Mouse (Mus musculus): ENCODE data around the gene Scaf1. TPM values are rescaled to one million over a fixed set of nuclear protein-coding genes. Genes with fewer than 3 reads are reported as not detected.
"Not testable (repeated sequence)": the region's sequence is repeated elsewhere in the genome, so short reads cannot be mapped to it uniquely, and the experiment has no call there.

Gene Scaf1
- polyA plus RNA-seq, 3 experiments from 2014 or later = 7.4 to 8.9 (median 8.7) TPM

DNA sequence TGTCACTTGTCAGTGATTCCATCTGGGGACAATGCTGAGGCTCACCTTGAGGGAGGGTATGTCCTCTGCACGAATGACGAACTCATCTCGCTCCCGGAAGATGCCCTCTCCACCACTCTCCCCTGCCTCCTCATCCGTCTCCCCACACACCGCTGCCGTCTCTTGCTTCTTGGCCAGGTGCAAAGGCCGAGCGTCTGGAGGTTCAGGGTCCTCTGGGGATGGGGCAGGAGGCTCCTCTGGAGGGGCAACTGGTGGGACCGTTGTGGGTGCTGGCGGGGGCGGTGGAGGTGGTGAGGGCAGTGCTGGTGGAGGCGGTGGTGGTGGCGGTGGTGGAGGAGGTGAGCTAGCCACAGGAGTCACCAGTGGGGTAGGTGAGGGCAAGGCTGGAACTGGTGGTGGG lies 27.1 kb upstream of the Scaf1 start:
- no peak for ATAC-seq

DNA sequence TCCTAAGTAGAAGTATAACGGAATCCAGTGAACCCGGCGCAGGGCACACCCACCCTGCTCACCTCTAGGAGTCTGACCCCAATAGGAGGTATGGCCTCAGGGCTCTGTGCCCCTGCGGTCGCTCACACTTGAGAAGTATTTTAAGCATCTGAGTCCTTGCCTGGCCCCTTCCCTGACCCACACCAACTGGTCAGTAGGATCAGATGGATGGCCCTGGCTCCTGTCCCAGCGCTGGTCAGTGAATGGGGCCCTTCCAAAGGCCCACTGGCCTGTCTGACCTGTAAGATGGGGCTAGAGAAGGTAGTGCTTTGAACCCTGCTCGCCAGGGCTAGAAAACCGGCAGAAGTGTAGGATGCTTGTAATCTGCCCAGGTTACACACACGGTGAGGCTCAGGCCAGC lies 24.7 kb upstream of the Scaf1 start:
- ATAC-seq = no peak

DNA sequence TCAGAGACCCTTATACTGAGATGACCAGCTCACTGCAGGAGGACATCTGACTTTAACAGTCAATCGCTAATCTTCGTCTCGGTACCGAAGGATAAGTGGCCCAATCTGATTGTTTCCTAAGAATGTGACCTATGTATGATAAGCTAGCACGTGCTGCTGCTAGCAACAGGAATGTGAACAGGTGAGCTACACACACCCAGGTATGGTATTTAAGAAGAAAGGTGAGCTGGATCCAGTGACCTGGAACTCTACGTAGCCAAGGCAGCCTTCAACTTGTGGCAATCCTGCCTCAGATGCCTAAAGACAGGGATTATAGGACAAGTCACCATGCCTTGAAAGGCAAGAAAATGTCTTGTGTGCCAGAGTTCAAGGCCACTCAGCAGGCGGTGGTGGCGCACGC lies 22.2 kb upstream of the Scaf1 start:
- ATAC-seq = no peak

DNA sequence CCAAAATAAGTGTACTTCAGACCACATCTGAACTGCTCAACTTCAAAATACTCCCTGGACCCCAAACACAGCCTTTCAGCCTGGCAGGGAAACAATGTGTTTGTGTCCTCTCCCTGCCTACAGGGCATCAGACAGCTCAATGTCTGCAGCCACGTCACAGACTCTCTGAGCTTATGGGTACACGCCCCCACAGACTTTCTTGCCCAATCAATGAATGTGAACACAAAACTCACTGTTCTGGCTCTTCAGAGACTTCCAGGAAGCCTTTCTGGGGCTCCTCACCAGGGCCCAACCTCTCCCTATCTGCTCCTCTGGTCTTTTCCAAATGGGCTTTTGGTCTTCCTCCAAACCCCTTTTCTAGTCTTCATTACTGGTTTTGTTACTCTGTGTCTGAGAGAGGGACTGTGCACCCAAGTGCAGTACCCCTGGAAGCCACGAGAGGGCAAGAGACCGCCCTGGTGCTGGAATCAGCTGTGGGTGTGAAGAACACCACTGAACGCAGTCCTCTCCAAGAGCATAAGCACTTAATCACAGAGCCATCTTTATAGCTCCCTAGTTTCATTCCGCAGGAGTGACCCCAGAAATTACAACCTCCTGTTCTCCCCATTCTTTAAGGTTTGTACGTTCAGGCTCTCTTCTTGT lies 21.7 kb upstream of the Scaf1 start:
- peak; percentile 72 for ATAC-seq

DNA sequence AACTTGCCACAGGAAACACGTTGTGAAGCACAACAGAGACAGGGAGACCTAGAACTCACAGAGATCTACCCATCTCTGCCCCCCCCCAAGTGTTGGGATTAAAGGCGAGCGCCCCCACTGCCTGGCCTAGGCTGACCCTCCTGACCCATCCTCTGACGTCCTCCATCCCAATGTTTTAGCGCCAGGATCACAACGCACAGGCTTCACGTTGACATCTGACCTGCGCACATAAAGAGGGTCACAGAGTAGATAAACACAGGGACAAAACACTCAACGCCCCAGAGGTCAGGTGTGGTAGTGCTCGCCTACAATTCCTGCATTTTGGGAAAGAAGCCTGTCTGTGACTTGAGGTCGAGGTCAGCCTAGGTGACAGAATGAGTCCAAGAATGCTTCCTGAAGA lies 20.5 kb upstream of the Scaf1 start:
- ATAC-seq = no peak

DNA sequence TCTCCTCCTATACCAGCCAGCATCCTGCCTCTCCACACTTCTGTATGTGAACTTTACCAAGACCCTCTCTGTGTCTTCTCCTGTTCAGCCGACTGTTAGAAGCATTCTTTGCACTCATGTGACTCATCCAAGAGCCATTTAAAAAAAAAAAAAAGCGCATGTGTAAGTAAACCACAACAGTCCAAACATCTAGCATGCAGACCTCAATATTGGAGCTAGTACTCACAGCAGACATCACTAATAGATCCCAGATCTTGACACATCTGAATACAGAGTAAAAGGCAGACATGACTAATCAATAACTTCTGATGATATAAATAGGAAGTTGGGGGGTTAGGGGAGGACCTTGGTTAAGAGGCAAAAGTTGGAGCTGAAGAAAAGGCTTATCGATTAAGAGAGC lies 19.5 kb upstream of the Scaf1 start:
- no peak for ATAC-seq

DNA sequence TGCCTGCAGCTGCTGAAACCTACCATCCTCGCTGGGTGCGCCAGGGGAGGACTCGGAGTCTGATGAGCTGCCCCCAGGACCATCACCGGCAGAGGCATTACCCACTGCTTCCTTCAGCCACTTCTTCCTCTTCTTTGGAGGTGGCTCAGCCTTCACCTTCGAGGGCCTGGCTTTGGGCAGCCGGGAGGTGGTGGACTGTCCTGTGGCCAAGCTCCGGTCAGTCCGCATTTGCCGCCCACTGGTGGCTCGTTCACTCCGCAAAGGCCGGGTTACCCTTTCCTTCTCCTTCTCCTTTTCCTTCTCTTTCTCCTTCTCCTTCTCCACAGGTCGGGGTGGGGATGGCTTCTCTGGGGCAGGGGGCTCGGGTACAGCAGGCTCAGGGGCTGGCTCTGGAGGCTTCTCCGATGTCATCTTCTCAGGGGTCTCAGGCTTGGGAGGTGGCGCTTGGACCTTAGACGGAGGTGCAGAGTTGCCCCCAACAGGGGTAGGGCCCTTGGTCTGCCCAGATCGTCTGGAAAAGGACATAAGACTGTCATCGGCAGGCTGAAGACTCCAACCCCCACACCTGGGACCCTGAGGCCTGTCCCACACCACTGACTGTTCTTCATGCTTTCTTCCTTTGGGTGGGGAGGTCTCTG lies 17.7 kb upstream of the Scaf1 start:
- no peak for ATAC-seq

DNA sequence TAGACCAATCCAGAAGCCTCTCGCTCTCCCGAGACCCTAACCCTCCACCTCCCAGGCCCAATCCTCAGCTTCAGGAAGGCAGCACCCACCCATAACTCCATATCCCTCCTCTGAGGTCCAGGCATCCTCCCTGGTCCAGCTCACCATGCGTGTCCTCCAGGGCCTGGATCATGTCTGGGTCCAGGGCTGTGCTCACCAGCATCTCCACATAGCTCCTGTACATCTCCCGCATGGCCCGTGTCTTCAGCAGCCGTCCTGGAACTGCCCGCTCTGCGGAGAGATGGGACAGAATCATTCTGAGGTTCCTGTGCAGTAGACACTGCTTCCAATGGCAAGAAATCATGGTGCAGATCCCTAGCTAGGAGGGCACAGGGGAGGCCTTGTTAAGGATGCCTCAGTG lies 14.7 kb upstream of the Scaf1 start:
- ATAC-seq = no peak

DNA sequence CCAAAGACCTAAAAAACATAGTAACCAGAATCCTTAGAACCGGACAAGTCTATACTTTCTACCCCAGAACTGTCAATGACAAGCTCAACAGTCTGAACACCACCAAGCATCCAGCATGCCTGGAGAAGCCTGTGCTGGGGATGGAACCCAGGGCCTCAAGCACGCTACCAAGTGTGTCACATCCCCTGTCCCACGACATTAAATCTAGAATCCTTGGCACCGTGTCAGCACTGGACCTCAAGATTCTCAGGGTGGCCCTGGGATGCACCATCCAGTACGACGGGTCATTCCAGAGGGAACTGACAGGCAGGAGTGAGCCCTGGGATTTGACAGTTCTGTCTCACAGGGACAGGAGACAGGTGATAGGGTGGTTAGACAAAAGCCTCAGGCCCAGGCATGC lies 13.8 kb upstream of the Scaf1 start:
- ATAC-seq = no peak

DNA sequence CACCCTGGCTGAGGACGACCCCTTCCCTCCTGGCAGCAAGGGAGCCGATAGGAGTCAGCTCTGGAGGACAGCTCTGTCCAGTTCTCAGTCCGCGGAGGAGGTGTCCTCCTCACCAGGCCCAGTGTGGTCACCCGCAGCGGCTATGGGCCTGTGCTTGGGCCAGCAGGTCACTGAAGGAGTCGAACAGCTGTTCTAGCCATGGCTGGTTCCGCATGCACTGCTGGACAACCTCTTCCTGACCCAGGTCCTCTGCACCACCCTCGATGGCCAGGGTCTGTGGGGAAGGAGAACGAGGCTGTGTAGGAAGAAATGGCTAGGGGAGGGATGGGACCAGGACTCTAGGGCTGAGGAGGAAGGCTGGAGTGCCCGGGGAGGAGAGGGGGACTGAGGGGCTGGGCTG lies 12.2 kb upstream of the Scaf1 start:
- no peak for ATAC-seq

DNA sequence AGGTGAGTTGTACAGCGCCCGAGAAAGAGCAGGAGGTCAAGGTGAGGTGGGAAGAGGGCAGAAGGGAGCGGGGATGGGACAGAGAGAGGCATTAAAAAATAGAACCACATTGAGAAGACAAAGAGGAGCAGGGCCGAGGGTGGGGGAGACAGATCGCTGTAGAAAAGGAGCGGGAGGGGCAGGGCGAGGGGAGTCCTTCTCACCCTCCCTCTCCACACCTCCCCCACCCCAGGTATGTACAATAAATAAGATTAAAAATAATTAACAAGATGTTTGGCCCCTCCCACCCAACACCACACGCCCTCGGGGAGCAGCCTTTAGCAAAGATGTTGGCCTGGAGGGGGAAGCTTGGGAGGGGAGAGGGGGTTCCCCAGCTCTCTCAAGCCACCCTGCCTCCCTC lies 11.6 kb upstream of the Scaf1 start:
- no peak for ATAC-seq

DNA sequence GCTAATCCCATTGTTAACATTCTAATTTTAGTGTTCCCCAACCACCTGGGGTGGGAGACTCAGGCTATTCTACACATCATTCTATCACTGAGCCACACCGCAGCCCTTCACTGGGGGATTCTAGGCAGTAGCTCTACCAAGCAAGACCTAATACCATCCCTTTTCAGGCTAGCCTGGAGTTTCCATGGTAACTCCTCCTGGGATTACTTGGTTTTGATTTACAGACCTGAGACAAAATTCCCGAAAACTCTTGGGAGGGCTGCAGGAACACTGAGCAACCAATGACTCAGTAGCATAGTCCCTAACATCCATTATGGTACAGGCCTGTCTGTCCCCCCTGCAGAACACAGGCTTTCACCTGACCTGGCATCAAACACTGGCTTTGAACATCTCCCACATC lies 10.1 kb upstream of the Scaf1 start:
- no peak for ATAC-seq

DNA sequence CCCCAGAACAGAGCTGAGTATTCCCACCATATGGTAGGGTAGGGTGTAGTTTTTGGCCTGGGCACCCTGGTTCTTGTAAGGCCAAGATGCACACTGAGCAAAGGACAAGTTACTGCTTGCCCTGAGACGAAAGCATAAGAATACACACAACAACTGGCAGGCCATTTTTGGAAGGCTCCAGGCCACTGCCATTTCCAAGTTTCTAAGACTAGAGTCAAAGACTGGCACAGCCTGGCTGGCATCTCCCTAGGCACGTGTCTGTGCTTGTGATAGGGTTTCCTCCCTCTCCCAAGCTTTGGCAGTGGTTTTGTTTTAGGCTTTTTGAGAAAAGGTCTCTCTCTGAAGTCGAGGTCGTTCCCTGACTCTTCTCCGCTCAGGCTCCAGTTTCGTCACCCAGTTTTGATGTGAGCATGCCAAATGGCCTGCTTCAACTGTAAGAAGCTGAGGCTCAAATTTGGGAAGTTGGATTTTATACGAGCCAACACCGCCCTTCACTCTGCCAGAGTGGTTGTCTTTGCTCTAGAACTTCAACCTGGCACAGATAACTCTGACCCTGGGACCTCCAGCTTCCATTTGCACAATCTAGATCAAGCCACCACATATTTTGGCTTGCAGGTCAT lies 9.5 kb upstream of the Scaf1 start:
- no peak for ATAC-seq

DNA sequence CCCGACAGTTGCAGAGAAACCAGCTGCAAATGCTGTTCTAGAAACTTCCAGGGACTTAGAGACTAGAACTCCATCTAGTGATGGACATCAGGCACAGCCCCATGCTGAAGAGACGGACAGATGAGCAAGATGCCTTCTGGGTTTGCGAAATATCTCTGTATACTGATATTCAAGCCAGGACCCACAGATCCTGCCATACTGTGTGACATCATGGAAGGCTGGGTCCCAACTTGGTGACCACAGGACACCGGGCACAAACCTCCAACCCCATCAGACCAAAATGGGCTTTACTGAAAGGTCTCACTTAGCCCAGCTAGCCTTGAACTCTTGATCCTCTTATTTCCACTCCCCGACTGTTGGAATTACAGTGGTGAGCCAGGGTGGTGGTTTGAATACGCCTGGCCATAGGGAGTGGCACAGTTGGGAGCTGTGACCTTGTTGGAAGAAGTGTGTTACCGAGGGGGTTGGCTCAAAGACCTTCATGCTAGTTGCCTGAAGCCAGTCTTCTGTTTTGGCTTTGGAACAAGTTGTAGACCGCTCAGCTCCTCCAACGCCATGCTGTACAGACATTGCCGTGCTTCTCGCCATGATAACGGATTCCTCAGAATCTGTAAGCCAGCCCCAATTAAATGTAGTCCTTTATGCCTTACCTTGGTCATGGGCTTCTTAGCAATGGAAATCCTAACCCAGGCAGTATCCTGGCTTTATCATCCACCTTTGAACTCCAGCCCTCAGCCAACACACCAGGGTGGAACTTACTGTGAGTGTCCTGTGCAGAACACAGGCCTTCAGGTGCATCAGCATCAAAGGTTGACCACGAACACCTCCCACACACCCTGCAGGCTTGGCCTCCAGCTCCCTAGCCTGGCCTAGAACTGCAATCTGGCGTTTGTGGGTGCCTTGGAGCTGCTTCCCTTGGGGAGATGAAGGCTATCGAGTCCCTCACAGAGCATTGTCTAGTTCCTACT lies 8.4 kb upstream of the Scaf1 start:
- ATAC-seq = no peak

DNA sequence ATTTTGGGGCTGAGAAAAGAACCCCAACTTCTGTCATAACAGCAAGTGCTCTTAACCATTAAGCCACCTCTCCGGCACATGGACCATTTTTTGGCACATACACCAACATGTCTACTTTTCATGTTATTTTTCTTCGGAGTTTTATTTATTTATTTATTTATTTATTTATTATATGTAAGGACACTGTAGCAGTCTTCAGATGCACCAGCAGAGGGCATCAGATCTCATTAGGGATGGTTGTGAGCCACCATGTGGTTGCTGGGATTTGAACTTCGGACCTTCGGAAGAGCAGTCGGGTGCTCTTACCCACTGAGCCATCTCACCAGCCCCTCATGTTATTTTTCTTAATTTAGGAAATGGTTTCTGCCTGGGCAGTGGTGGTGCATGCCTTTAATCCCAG lies 7.5 kb upstream of the Scaf1 start:
- ATAC-seq = not testable (repeated sequence)

DNA sequence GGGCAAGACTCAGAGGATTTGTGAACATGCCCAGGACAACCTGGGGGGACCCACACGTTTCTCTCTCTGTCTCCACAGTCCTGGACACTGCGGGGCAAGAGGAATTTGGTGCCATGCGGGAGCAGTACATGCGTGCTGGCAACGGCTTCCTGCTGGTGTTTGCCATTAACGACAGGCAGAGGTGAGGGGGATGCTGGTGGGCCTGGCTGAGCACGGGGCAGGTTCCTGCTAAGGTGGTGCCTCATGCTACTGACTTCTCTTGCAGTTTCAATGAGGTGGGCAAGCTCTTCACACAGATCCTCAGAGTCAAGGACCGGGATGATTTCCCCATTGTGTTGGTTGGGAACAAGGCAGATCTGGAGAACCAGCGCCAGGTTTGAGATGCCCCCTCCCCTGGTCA lies 4.1 kb upstream of the Scaf1 start:
- ATAC-seq = no peak

DNA sequence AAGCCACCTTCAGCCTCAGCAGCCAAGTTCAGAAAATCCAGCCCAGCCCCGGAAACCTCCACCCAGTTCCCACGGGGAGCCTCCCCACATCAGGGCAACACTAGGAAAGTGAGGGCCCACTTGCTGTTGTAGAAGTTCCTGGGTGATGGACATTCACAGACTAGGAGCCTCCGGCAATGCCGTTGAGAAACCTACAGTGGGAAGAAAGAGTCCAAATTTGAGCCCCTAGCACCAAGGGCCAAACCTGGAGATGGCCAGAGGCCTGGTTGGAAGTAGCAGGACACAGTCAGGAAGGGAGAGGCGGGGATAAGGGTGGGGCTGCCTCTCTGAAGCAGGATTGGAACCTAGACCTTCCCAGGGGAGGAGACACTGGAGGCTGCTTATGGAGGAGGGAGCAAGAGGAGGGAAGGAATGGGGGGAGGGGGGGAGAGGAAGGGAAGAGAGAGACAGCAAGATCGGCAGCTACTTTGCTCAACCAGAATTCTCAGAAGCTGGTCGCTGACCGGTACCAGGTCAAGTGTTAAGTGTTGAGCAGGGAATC lies 2.9 kb upstream of the Scaf1 start:
- ATAC-seq = no peak

DNA sequence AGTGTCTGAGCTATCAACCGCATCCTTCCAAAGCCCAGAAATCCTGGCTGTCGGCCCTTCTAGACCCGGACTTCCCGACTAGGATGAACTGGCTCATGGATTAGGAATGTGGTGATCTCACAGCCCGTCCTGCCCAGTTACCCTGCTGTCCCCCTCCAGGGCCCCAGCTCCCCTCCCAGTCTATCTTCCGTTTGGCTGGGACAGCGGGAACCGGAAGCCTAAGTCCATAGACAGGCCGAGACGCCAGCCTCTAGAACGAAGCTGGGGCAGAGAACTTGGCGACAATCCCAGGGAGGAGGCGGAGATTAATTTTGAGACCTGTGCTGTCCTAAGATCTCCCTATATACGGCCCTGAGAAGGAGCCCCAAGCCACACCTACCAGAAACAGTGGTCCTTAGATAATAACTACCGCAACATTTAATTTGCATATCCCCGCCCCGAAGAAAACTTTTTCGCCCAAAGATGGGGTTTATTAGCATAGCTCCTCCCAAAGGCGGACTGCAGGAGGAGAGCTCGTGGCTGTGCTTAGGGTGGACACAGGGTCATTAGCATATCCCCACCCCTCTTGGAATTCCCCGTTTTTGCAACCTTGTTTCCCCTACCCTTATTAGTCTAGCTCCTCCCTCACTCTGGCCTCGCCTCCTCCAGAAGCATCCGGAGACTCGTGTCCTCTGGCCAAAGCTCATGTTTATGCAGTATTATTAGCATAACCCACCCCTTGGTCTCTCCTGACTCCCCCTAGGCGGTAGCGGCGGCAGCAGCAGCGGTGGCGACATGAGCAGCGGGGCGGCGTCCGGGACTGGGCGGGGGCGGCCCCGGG lies 1.3 kb upstream of the Scaf1 start, which contains the start of gene Rras:
Gene Rras, plus strand, starts transcription at position 720 of the 820 bp plus-strand sequence.
- peak; percentile 83 for ATAC-seq

DNA sequence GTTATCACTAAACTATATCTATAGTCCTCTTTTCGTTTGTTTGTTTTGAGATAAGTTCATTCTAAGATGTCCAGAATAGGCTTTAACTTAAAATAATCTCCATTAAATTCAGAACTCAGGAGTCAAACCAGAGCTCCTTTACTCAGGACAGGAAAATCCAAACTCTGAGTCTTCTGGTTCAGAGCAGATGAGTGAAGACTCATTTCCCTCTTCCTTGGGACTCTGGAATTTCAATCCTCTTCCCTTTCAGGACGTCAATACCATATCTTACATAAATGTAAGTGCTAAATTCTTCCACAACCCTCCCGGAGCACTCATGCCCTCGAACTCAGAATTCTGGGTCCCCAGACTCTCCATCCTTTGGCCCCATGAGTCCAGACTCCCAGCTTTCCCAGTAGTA lies 598 bp upstream of the Scaf1 start:
- no peak for ATAC-seq

DNA sequence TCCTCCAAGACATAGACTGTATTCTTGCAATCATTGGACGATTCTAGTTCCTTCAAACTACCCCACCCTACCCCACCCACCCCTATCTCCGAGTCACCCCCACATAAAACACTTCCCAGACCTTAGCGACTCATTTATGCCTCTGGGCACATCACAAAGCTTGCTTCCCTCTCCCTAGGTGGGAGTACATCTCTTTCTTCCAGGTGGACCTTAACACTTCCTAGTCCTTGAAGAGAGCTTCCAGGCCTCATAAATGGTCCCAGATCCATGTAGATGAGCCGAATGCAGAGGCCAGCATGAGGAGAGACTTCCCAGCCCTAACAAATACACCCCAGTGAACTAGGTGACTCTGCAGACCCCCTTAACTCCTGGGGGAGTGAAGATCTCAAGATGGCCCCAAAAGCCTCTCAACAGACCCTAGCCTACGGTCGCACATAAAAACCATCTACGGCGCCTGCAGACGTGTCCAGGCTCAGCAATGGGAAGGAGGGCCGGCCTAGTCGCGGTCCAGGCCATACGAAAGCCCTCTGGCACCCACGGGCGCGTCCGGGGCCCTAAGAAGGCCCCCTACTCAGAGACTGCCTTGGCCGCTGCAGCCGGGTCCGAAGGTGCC lies 713 bp downstream of the Scaf1 start:
- ATAC-seq = no peak

DNA sequence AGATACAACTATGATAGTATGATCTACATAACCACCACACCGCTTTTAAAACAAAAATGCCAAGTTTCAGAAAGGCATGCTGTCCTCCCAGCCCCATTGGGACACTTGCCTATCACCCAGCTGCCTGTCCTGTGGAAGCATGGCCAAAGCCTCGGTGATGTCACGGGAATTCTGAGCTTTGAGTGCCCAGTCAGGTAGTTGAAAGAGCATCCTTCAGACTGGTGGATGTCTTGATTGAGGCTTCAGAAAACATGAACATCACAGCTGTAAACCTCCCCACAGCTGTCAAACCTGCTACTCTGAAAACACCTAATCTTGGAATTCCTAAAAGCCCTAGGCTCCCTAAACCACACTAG lies 2.1 kb downstream of the Scaf1 start:
- no peak for ATAC-seq

Measured in inflammation-experienced regulatory T-cells, adult 6 months (primary cell).